Mouse (Mus musculus): ENCODE measurements at regions not wholly inside any gene's neighbourhood (a gene's known extent, or its start where the extent isn't known, plus 50 kb on each side); places are given as distances from the start of the nearest gene placed in this dataset.
A peak's percentile ranks its signal among the peaks of the same experiment; 100 is the strongest.

DNA sequence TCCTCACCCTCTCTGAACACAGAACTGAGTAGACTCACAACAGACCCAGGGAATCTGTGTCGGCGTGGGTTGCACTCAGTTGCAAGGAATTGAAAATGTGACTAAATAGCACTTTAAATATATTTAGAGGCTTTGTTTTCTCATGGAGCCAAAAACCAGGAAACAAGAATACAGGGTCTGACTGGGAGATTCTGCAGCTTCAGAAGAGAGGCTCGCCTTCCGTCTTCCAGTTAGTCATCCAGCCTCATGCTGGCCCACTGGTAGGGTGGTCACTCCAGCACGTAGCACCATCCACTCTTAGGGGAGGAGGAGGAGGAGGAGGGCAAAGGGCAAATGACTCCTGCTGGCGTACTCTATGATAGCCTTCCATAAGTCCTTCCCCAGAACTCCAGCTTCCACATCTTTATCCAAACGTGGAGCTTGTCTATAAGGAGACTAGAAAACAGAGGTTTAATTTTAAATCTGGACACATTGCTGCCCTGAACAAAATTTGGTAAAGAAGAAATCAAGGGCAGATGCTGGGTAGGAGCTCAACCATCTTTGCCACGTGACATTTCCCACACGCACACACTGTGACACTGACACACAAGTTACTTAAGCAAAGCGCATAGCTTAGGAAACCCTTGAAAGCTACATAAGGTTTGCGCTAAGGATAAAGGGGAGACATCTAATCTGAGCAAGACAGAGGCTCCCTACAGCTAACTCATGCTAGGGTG is 60.8 kb downstream of the Mis18a start:
- no peak for DNase-seq (ENCODE audit: low spot score)

DNA sequence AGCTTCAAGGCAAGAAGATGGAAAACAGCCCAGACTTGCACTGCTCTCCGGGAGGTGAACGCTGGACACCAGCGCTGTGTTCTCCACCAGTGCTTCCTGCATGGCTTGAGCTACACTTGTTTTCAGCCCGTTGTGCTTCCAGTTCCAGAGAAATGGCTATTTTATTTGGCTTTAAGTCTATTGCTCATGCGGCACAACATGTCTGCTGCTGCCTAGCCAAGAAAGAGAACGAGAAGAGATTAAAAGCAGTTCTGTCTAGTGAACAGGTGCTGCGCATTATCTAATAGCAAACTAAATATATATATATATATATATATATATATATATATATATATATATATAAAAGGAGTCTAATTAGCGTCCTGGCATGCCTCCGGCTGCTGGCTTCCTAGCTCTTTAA is 63.1 kb downstream of the Mis18a start:
- no peak for DNase-seq (ENCODE audit: low spot score)

DNA sequence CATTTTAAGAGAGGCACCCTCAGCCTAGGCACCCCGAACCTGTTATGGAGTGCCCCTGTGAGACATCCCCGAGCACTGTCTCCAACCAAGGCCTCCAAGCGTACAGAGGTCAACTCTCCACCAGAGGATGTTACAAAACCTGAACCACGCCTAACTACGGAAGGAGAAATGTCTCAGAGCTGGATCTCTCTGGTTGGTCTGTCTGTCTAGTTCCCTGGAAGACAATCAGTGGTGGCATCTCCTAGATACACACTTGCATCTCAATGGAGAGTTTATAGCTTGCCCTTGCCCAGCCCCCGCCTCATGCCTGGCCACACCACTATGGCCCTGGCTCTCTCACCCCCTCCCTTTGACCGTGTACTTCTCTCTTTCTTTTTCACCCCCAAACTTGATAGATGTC is 69.2 kb downstream of the Mis18a start:
- no peak for DNase-seq (ENCODE audit: low spot score)

DNA sequence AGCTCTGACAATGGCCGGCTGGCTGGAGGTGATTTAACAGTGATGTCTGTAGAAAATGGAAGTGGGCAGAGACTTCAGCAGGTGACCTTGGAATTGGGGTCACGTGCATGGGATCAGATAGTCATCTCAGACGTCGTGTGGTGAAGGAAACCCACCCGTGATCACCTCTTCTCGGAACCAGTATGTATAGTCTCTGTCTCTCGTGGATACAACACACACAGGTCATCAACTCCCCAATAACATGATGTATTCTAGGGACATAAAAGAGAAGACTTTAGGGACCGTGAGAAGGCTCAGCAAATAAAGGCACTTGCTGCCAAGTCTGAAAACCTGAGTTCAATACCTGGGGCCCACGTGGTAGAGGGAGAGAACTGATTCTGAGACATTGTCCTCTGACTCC is 70.2 kb downstream of the Mis18a start:
- DNase-seq (ENCODE audit: low spot score) = no peak

DNA sequence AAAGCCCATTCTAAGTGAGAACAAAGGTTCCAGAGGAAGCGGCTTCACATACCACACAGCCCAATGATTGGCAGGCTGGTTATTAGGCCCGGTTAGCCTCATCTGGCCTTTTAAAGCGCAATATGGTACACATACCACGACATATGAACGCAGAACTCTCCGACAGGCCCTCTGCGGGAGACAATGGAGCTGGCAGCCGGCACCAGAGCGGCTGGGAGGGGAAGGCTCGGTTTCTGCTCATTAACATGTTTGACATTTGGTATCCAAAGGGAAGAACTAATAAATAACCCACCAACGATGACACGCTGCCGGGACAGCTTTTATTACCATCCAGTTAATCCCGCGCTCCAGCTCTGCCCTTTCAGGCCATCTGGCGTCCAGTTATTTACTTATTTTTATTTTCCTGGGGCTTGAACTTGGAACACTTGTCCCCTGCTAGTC is 70.6 kb downstream of the Mis18a start:
- no peak for DNase-seq (ENCODE audit: low spot score)

DNA sequence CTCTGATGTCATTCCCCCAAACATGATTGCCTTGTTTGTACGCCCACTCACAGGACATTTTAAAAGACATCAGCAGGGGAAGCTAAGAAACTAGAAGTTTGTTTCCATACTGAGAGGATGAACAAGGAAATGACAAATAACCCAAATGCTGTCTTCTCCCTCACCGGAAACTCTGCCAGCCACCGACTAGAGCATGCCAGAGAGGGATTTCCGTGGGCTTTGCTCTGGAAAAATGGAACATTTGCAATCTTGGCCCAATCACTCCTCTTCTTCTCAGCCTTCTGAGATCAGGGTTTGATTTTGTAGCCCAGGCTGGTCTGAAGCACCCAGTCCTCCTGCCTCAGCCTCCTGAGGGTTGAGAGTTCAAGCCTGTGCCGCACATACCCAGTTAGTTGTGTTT is 72.4 kb downstream of the Mis18a start:
- no peak for DNase-seq (ENCODE audit: low spot score)

DNA sequence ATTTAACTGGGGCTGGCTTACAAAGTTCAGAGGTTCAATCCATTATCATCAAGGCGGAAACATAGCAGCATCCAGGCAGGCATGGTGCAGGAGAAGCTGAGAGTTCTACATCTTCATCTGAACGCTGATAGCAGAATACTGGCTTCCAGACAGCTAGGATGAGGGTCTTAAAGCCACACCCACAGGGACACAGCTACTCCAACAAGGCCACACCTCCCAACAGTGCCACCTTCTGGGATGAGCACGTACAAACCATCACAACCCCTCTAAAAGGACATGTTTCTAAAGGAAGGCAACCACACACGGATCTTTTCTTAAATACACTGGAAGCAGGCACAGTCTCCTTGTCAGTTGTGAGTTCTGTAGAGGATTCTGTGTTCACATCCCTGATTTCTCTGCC is 74.4 kb downstream of the Mis18a start:
- DNase-seq (ENCODE audit: low spot score) = no peak

DNA sequence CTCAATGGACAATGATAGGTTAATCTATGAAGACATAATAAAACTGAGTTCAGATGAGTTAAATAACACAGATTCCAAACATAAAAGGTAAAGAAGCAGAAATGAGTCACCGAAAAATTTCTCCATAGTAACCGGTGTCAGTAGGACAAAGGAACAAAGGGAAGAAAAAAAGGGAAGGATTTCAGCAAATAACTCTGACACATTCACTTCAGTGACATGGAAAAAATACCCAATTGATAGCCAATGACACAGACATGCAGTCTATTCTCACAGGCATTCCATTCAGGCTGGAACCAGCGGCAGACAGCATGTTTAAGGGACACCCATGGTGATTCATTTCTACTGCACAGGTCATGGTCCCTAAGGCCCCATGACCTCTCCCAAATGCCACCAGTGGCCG is 79.0 kb downstream of the Mis18a start:
- DNase-seq (ENCODE audit: low spot score) = no peak

DNA sequence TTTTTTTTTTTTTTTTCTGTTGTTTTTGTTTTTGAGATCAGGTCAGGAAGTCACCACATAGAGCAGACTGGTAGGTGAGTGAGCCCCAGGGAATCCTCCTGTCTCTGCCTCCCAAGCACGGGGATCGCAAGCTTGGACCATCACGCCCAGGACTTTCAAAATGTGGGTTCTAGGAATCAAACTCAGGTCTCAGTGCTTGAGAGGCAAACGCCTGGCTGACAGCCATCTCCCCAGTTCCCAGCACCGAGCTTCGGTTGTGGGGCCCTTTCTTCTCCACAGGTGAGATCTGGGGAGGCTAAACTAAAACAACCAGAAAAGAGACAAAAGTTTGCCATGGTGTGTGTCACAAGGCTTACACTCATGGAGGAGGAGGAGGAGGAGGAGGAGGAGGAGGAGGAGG is 84.5 kb downstream of the Mis18a start:
- no peak for DNase-seq (ENCODE audit: low spot score)

DNA sequence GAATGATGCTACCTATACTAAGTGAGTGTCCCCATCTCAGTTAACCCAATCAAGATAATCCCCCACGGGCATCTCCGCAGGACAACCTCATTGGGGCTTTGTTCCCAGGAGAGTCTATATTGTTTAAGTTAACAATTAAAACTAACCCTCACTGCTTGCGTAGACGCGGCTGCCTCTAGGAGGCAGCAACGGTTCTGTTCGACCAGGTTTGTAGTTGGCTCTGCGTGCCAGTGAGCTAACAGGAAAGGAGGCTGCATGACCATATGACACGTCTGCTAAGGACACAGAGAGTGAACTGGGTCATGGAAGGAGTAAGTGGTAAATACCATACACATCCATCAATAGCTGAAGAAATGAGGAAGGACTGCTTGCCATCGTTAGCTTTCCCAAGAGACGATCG is 92.0 kb downstream of the Mis18a start:
- no peak for DNase-seq (ENCODE audit: low spot score)

DNA sequence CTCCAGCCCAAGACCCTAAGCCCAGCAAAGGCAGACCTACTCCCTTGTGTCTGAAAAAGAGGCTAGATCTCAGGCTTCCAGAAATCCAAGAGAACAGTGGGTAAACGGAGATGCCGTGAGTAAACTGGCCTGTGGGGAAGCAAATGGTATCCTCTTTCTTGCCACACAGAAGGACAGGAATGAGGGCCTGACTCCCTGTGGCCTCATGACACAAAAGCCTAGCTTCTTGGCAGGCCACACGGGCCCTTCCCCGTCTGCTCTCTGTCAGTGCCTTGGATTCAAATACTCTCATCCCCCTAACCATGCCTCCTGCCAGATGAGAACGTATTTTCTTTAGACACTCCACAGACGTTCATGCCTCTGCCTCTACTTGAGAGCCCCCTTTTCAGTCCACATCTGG is 97.2 kb downstream of the Mis18a start:
- no peak for DNase-seq (ENCODE audit: low spot score)

DNA sequence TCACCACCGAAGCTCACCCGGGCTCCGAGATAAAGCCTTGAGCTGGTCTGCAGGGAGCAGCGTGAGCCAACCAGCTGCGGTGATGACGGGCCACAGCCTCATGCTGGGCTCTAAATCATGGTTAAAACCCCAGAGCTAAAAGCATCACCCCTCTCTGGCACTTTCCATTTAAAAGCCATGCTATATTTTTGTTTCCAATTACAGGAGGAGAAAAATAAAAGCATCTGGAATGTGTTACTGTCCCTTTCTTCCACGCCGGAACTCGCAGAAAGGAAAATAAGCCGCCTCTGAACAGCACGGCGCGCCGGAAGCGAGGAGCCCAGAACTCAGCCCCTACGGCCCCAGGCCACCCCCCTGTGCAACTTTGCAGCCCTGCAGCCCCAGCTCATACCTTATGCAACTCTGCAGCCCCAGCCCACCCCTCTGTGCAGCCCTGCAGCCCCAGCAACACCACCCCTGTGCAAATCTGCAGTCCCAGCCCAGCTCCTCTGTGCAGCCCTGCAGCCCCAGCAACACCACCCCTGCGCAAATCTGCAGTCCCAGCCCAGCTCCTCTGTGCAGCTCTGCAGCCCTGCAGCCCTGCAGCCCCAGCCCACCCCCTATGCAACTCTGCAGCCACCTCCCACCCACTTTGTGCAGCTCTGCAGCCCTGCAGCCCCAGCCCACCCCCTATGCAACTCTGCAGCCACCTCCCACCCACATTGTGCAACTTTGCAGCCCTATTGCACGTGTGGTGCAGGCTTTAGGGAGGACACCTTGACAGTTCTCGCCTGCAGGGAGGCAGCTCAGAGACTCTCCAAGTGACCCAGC is 97.9 kb downstream of the Mis18a start:
- DNase-seq (ENCODE audit: low spot score) = no peak

DNA sequence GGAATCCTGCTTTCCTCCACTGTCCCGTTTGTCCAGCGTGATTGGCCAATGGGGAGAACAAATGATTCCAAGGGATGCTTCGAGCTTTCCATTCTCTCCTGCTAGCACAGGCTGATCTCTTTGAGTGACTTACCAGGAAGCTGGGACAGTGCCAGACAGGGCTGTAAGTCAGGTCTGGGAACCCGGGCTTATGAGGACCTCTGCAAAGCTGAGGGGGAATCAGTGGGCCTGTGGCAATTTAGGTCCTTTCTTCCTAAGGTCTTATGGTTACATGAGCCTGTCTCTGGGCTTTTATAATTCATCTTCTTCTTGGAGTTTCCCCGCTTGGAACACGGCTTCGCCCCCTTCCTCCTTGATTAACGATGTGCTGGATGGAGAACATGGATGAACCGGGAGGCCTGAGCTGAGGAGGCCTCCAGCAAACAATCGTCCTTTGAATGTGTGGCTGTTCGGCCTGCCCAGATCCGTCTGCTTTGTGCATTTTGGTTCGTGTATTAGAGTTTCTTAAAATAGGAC is 98.5 kb downstream of the Mis18a start:
- no peak for DNase-seq (ENCODE audit: low spot score)

DNA sequence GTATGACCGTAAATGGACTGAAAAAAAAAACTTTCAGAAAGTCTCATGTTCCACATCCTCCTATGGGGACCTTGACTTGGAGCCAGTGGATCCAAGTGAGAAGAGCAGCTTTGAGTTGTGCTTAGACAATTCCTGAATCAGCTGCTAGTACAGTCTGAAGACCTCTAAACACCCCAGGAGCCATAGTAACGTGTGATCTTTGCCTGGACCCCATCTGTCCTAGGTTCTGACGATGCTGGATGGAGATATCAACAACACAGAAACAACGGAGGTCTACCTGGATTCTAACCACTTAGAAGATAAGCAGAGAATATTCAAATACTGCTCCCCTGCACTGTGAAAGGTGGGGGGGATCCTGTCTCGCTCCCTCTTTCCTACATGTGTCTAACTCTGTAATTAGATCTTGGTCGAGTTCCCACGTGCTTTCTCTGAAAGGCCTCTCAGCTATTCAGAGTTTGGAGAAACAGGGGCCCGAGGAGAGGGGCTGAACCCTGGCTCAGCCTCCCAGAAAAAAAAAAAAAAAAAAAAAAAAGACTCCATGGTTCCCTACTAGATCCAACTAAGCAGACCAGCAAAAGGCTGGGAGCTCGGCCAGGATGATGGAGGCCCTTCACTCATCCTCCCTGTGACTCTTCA is 101.1 kb downstream of the Mis18a start:
- DNase-seq (ENCODE audit: low spot score) = no peak

DNA sequence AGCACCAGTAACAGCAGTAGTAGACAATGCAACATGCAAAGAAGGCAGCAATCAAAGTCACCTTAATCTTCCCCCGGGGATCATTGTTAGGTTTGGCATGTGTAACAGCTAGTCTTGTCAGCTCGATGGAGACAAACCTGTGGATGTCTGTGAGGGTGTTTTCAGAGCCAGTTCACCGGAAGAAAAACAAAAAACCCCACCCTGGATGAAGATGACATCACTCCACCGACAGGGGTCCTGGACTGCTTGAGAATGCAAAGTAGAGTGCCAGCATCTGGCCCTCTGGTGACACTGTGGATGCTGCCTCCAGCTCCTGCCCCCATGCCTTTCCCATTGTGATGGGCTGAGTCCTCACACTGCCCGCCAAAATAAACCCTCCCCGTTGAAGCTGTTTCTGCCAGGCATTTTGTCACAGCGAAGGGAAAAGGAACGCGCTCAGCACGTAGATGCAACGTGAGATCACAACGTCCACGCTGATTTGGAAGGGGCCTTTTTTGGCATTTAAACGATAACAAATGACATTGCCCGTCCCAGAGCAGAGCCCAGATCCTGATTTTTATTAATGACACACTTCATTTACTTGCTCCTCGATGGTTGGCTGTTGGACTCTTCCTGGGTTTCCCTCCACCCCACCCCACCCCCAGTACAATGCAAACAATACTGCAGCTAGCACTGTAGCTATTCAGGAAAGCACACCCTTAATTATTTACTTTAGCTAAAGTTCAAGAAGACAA is 101.7 kb downstream of the Mis18a start:
- DNase-seq (ENCODE audit: low spot score) = no peak

DNA sequence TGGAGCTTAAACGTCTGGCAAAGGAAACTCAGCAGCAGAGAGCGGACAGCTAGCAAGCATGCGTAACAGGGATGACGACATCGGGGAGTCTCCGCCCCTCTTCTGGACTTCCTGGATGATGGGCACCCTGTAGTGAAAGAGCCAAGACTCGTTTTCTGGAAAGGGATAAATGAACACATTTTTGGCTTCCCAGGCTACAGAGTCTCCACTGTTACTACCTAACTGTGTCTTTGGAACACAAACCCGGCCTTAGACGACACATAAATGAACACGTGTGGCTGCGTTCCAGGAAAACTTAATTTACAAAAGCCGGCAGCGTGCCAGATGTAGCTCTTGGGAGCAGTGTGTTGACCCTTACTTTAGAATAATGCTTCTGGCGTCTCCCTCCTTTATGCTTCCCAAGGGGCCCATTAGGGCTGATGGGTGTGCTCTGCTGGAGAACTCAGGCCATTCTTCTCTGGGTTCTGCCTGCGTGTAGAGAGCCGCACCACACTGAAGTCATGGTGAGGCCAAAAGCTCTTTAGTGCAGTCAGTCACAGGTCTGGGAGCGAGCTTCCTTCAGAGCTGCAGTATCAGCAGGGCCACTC is 103.1 kb downstream of the Mis18a start:
- peak; percentile 52 for DNase-seq (ENCODE audit: low spot score)

DNA sequence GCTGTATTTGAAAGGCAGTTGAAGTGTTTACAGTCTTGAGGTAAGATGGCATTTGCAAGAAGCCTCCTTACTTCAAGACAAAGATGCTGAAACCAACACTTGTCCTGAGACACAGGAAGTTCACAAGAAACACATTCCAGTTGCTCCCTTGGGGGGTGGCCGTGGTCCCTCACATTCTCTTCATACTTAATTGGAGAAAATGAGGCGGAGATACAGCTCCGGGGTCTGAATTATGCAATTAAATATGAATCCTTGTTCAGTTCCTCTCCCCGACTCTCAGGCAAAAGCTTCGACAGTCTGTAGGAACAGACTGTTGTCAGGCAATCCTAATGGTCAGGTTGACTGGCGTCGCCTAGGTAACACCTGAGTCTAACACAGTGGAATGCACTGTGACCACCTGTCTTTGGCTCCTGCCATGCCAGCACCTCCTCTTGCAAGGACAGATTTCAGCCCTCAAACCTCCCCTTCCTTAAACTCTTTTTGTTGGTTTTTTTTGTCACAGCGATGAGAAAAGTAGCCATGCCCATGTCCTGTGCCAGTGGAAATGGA is 104.5 kb downstream of the Mis18a start:
- no peak for DNase-seq (ENCODE audit: low spot score)

DNA sequence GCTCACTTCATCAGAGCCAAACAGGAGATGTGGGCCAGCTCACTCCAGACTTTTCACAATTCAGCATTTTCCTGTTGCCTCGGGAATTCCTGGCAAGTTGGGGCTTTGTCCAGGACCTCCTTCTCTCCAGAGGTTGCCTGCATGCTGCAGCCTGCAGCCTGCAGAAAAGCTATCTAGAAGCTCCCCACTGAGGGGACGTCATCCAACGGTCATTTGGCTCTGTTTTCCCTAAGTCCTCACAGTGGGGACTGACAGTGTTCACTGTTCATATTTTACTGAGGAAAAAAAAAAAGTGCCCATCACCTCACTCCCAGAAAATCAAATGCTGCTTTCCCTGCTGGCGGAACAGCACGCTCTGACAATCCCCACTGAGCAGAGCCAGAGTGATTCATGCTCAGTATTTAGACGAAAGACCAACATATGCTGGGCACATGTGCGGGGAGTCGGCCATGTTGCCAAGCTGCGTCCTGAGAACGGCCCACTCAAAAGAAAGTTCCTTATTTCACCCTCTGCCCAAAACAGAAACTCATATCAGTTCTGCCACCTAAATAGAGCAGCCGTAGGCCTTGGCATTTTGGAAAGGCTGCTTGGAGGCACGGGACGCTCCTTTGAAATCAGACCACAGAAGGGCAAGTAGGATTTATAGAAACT is 105.3 kb downstream of the Mis18a start:
- DNase-seq (ENCODE audit: low spot score) = no peak

DNA sequence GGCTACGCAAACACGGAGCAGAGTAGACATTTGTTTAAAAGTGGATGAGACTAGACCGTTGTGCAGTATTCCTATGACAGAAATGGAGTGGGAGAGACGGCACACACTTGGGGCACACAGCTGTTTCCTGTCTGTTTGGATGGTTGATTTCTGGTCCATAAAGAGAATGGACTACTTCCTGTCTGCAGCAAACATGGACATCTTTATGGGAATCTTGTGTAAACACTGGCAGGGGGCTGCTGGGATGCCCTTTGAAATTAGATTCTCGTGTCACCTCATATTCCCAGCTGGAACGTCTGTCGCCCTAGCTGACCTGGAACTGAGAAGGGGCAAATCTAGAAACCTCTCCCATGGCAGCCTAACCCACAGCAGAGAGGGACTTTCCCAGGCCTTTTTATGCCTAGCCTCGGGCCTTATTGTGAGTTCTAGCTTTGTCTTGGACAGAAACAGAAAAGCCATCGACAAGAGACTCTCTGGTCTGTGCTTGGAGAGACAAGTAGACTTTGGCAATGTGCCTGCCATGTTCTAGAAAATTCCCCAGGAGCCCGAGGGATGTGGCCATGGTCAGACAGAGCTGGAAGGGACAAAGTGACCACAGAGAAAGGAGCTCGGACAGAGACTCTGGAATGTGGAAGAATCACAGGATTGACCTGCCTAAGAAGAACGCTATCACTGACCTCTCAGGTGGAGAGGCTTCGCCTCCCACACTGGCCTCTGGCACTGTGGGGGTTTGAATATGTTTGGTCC is 107.5 kb downstream of the Mis18a start:
- no peak for DNase-seq (ENCODE audit: low spot score)

DNA sequence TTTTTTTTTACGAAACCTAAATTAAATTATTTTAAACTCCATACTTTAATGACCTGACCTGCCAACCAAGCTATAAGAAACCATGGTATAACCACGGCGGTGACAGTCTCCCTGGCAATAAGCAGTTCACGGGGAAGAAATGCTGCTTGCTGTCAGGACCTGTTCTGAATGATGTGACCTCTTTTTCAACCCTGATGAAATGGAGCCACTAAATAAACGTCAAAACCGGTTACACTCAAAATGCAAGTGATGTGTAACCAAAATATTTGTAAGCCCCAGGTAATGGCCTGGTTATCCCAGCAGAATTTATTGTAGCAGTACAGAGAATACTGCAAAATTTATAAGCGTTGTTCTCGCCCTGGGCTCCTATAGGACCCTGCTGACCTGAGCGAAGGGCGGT is 111.4 kb downstream of the Mis18a start:
- no peak for DNase-seq (ENCODE audit: low spot score)
